Mouse (Mus musculus): ENCODE results near the gene Nphs2.

Gene Nphs2

GRCm38 (mm10) chr1:156365740-156366139 is 55.2 kb downstream of the Nphs2 start, which contains the start of gene Gm2000:
Gene Gm2000 (plus strand): TSS chr1:156366040.
- DNase-seq (ENCODE audit: low spot score) = no peak

All from layer of hippocampus, adult 11-12 months (tissue).